Mouse (Mus musculus) liver, embryonic 14.5 days (tissue): ENCODE data around the gene Npas3. TPM values are rescaled to one million over a fixed set of nuclear protein-coding genes. Genes with fewer than 3 reads are reported as not detected.

Experiments
- ATAC-seq: fragments of 200-750 bp; cut with Nextera tagmentation; 2 replicates; pipeline ENCODE4 v1.8.0; 2017; ENCODE audit warnings: moderate number of reproducible peaks, mild to moderate bottlenecking, moderate library complexity; ENCODE audit not compliant: insufficient read depth
- DNase-seq, 3 experiments: peaks; one replicate each; pipeline ENCODE4 v3.0.0-alpha.2; 2012 to 2013; ENCODE audit warnings: low read depth in 3 of 3, low spot score in 3 of 3
- H3K27ac ChIP-seq: fragments of 300-500 bp; sonication (generic); 2 replicates; pipeline ENCODE4 v1.5.1; 2014; ENCODE audit warnings: moderate library complexity, mild to moderate bottlenecking, control low read depth, inconsistent platforms
- H3K27me3 ChIP-seq: fragments of 300-500 bp; sonication (generic); 2 replicates; pipeline ENCODE4 v1.6.1; 2014; ENCODE audit warnings: mild to moderate bottlenecking, low read length, moderate library complexity; ENCODE audit not compliant: control insufficient read depth, insufficient read depth
- H3K36me3 ChIP-seq: fragments of 300-500 bp; sonication (generic); replicated peaks from 2 replicates; pipeline ENCODE4 v1.6.1; 2014; ENCODE audit warnings: low read depth; ENCODE audit not compliant: control insufficient read depth, insufficient read depth
- H3K4me1 ChIP-seq, 2 experiments: fragments of 200-500 bp in 1 of 2; fragments of 300-500 bp in 1 of 2; sonication (generic) in 1 of 2; replicated peaks; 2 replicates each; pipeline ENCODE4 v1.6.1; 2012 to 2014; ENCODE audit warnings: antibody characterized with exemption in 1 of 2, inconsistent platforms in 1 of 2, low read length in 1 of 2; ENCODE audit not compliant: control insufficient read depth in 2 of 2, insufficient read depth in 2 of 2
- H3K4me2 ChIP-seq: fragments of 300-500 bp; sonication (generic); 2 replicates; pipeline ENCODE4 v1.6.1; 2014; ENCODE audit warnings: low read depth, mild to moderate bottlenecking, control low read depth, moderate library complexity
- H3K4me3 ChIP-seq, 2 experiments: fragments of 200-500 bp in 1 of 2; fragments of 300-500 bp in 1 of 2; sonication (generic) in 1 of 2; 2 replicates each; pipeline ENCODE4 v1.5.1; 2012 to 2014; ENCODE audit warnings: low read depth in 2 of 2, low read length in 2 of 2, mild to moderate bottlenecking in 2 of 2, control low read depth in 1 of 2, inconsistent platforms in 1 of 2, moderate library complexity in 1 of 2; ENCODE audit not compliant: insufficient read depth in 1 of 2
- H3K9ac ChIP-seq: fragments of 300-500 bp; sonication (generic); replicated peaks from 2 replicates; pipeline ENCODE4 v1.6.1; 2014; ENCODE audit warnings: mild to moderate bottlenecking, control low read depth, moderate library complexity
- H3K9me3 ChIP-seq: fragments of 300-500 bp; sonication (generic); 2 replicates; pipeline ENCODE4 v1.6.1; 2016; ENCODE audit warnings: low read length, mixed read lengths; ENCODE audit not compliant: control insufficient read depth
- CTCF ChIP-seq: IDR thresholded peaks from 2 replicates; pipeline ENCODE4 v1.5.1; 2016; ENCODE audit warnings: antibody characterized with exemption, low read depth, control low read depth
- EP300 ChIP-seq: IDR thresholded peaks from 2 replicates; pipeline ENCODE4 v1.6.1; 2016; ENCODE audit warnings: antibody characterized with exemption, low read depth
- WGBS: fragments of 180-500 bp; shearing (Covaris S2); extraction: QIAGEN DNeasy Blood & Tissue Kit; methylation state at CpG from one replicate; pipeline ENCODE4 v1.1.7; 2014; ENCODE audit not compliant: insufficient replicate concordance; 5-methylcytosine and 5-hydroxymethylcytosine counted together
- polyA plus RNA-seq, 2 experiments: library from polyadenylated mRNA; depleted of rRNA in 1 of 2; stranded (reverse) in 1 of 2; unstranded in 1 of 2; fragments of >200 nt; fragmentation: Nextera tagmentation in 1 of 2; extraction: Ambion mirVana in 1 of 2; gene quantifications; 2 replicates each; pipeline versions ENCODE4 v1.2.1 to v1.2.3; 2012 to 2014

The Npas3 gene
- polyA plus RNA-seq, 2 experiments, result 0.08 to 0.09 TPM

- Histone ChIP-seq H3K4me1 (no peaks in the 10 kb centered on the region; a peak in 1 of 4 replicates), H3K4me3 (no peak overlapping the region), H3K9me3 (no peaks in the 10 kb centered on the region), H3K9ac (no peak overlapping the region), H3K27ac (no peak overlapping the region), H3K4me2 (no peak overlapping the region), H3K27me3 (peaks cover 26% of the 10 kb centered on the region), H3K36me3 (no peaks in the 10 kb centered on the region)
- TF ChIP-seq EP300 (no peak), CTCF (no peak)
- ATAC-seq (no peak), DNase-seq (no peak)
- 75% methylated on average over 16 of the region's 16 CpGs for WGBS
Observed at GRCm38 (mm10) chr12:54064986-54065385, 816.5 kb downstream of the Npas3 start.

GRCm38 (mm10) chr12:54065607-54066006 lies 817.1 kb downstream of the Npas3 start:
- 19% methylated on average over 11 of the region's 11 CpGs for WGBS
- no peak overlapping the region for H3K4me2 ChIP-seq
- no peak for TF ChIP-seq EP300
- no peak for TF ChIP-seq CTCF
- no peak for ATAC-seq
- H3K36me3 ChIP-seq, result no peaks in the 10 kb centered on the region
- no peak overlapping the region for H3K27ac ChIP-seq
- H3K9me3 ChIP-seq, result no peaks in the 10 kb centered on the region
- peak in 1 of 3 experiments; percentile 12 for DNase-seq
- H3K9ac ChIP-seq, result no peak overlapping the region
- no peaks in the 10 kb centered on the region; a peak in 1 of 4 replicates for H3K4me1 ChIP-seq
- H3K27me3 ChIP-seq, result peaks cover 26% of the 10 kb centered on the region
- H3K4me3 ChIP-seq, result no peak overlapping the region

DNA sequence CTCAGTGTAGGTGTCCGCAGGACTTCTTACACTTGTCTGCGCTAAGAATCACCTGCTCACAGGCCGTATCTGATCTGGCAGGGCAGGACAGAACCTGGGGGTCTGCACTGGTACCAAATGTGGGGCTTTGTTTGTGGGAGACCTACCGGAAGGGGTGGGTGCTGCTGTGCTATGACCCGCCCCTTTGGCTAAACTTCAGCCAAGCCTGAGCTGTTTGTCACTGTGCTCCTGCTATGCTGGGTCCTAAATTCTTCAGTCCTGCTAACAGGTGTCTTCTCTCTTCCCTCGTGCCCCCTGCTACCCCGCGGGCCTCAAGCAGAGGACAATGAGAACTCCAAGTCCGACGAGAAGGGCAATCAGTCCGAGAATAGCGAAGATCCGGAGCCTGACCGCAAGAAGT lies 818.9 kb downstream of the Npas3 start:
- no peaks in the 10 kb centered on the region for H3K9me3 ChIP-seq
- no peaks in the 10 kb centered on the region; a peak in 1 of 4 replicates for H3K4me1 ChIP-seq
- ATAC-seq, result no peak
- peak overlapping the region; percentile 44 for H3K4me2 ChIP-seq
- H3K27ac ChIP-seq, result no peak overlapping the region
- TF ChIP-seq EP300 (no peak), CTCF (no peak)
- H3K27me3 ChIP-seq, result peaks cover 26% of the 10 kb centered on the region
- no peaks in the 10 kb centered on the region for H3K36me3 ChIP-seq
- 27% methylated on average over 14 of the region's 14 CpGs for WGBS
- no peak overlapping the region for H3K9ac ChIP-seq
- H3K4me3 ChIP-seq, result no peak overlapping the region
- no peak for DNase-seq

DNA sequence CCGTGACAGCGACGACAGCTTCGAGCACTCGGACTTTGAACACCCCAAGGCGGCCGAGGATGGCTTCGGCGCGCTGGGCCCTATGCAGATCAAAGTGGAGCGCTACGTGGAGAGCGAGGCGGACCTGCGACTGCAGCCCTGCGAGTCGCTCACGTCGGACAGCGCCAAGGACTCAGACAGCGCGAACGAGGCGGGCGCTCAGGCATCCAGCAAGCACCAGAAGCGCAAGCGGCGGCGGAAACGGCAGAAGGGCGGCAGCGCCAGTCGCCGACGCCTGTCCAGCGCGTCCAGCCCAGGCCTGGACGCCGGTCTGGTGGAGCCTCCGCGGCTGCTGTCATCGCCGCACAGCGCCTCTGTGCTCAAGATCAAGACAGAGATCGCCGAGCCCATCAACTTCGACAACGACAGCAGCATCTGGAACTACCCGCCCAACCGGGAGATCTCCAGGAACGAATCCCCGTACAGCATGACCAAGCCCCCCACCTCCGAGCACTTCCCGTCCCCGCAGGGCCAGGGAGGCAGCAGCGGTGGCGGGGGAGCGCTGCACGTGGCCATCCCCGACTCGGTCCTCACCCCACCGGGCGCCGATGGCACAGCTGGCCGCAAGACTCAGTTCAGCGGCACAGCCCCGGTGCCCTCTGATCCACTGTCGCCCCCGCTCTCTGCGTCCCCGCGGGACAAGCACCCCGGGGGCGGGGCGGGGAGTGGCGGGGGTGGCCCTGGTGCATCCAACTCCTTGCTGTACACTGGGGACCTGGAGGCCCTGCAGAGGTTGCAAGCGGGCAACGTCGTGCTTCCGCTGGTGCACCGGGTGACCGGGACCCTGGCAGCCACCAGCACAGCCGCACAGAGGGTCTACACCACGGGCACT lies 819.6 kb downstream of the Npas3 start:
- Histone ChIP-seq H3K4me2 (peak overlapping the region; percentile 44), H3K27me3 (peaks cover 26% of the 10 kb centered on the region), H3K9ac (no peak overlapping the region), H3K9me3 (no peaks in the 10 kb centered on the region), H3K36me3 (no peaks in the 10 kb centered on the region), H3K4me1 (no peaks in the 10 kb centered on the region; a peak in 1 of 4 replicates), H3K27ac (no peak overlapping the region), H3K4me3 (peak overlapping the region; percentile 15 to 20; a peak in 2 of 4 replicates)
- TF ChIP-seq CTCF, result no peak
- TF ChIP-seq EP300, result no peak
- no peak for DNase-seq
- ATAC-seq, result no peak
- 5% methylated on average over 84 of the region's 84 CpGs for WGBS

- DNase-seq, result no peak
Observed at GRCm38 (mm10) chr12:54068757-54069146, 820.3 kb downstream of the Npas3 start.

More at GRCm38 (mm10) chr12:54068757-54069146, 820.3 kb downstream of the Npas3 start:
- no peak for TF ChIP-seq CTCF
- no peak for TF ChIP-seq EP300
- H3K27ac ChIP-seq, result no peak overlapping the region
- no peaks in the 10 kb centered on the region for H3K9me3 ChIP-seq
- no peaks in the 10 kb centered on the region for H3K36me3 ChIP-seq
- ATAC-seq, result no peak; the same call in 1 of the 2 replicates
- no peaks in the 10 kb centered on the region; a peak in 1 of 4 replicates for H3K4me1 ChIP-seq
- H3K4me2 ChIP-seq, result no peak overlapping the region
- 55% methylated on average over 27 of the region's 27 CpGs for WGBS
- H3K9ac ChIP-seq, result no peak overlapping the region
- peaks cover 26% of the 10 kb centered on the region for H3K27me3 ChIP-seq
- no peak overlapping the region for H3K4me3 ChIP-seq
